Mouse (Mus musculus) CH12.LX (cell line): ENCODE measurements around the gene Rpl3l.

Experiments
- CTCF ChIP-seq, 2 experiments: IDR thresholded peaks in 1 of 2; conservative IDR thresholded peaks in 1 of 2; 2 replicates each; pipeline ENCODE4 v1.5.1; 2011 to 2012; ENCODE audit warnings: low read depth in 2 of 2, low read length in 2 of 2, improper control_type of control experiment in 1 of 2, inconsistent platforms in 1 of 2, mild to moderate bottlenecking in 1 of 2, moderate library complexity in 1 of 2
- POLR2AphosphoS2 ChIP-seq: IDR thresholded peaks from 2 replicates; pipeline ENCODE4 v1.6.1; 2011; ENCODE audit warnings: low read depth, low read length, improper control_type of control experiment
- SIN3A ChIP-seq: IDR thresholded peaks from 2 replicates; pipeline ENCODE4 v1.6.1; 2012; ENCODE audit warnings: low read length, improper control_type of control experiment, inconsistent platforms

GRCm38 (mm10) chr17:24739926-24740325 is 12.3 kb downstream of the Rpl3l start:
- no peak for TF ChIP-seq SIN3A
- TF ChIP-seq POLR2AphosphoS2, result no peak
- TF ChIP-seq CTCF (conservative IDR thresholded peaks at IDR 0.05 in 1 of 2, IDR thresholded peaks at IDR 0.05 in 1 of 2; ENCODE audit: low read depth in 2 of 2, low read length in 2 of 2), result no peak
